Mouse (Mus musculus) A20 (cell line): ENCODE measurements around the gene Rab7b.

ENCODE experiments used
- DNase-seq: peaks from one replicate; pipeline ENCODE4 v3.0.0-alpha.2; 2011; ENCODE audit warnings: low read depth, low spot score

Gene Rab7b

DNA sequence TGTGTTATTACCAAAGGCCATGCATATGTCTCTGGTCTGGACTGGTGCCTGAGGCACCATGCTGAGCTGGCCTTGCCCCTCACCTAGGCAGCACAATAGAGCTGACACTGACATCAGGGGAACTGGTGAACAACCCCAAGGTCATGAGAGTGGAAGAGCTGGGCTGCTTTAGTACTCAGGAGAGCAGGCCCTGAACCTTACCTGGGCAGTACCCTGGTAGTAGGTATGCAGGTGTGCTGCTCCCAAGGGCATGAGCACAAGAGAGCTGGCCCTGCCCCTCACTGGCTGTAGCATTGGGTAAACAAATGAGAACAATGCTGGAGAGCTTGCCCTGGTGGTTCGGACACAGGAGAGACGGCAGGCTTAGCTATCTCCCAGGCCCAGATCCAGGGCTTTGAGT lies 6.8 kb downstream of the Rab7b start:
- DNase-seq = no peak

DNA sequence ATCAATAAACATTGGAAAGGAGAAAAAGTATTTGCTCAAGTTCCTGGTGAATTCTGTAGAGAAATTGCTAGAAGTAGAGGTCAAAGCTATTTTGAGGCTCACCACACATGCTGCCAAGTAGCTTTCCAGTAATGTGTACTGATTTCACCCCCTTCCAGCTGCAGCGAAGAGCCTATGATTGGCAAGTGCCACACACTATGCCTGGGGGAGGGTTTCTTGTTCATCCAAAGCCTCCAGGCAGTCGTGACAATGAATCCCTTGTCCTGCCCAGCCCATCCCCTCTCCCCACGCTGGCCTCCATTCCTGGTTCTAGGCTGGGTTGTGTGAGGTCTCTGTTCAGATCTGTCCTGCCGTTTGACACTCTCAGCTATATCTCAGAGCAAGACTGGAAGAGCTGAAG lies 7.8 kb downstream of the Rab7b start:
- no peak for DNase-seq

DNA sequence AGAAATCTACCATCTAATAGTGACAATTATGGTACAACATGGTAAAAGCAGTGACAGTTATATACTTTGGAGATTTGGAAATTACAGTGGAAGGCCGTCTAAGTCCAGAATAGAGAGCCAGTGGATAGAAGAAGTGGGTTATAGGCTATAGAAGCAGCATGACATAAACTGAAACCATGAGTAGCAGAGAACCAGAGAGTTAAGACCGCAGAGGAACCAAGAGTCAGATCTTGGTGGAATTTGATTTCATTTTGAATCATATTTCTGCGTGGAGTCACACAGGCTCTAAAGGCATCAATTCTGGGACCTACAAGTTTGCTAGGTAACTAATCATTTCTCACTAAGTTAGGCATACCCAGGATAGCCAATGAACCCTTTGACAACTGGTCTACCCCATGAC lies 10.3 kb downstream of the Rab7b start:
- peak; percentile 45 for DNase-seq

DNA sequence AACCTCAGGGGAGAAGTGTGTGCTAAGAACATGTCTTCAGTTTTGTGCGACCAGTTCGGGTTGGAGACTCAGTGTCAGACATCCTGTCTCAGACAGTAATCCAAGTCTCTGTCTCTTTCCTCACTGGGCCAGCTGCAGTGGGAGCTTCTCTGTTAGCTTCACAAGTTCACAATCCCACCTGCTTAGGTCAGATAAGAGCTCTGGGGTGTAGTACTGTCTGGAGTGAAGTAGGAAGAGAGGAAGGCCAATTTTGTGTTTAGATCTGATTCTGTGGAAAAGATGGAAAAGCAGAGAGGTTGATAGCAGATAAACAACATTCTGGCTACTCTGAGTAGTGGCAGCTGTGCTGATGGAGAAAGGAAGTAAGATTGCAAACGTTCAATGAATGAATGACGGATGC lies 11.1 kb downstream of the Rab7b start:
- no peak for DNase-seq

GRCm38 (mm10) chr1:131700447-131700846 lies 12.0 kb downstream of the Rab7b start:
- DNase-seq = no peak

- DNase-seq = peak; percentile 23
Observed at GRCm38 (mm10) chr1:131701391-131701790, 12.9 kb downstream of the Rab7b start.

- DNase-seq = peak; percentile 82
Observed at GRCm38 (mm10) chr1:131702094-131702766, 13.7 kb downstream of the Rab7b start.

DNA sequence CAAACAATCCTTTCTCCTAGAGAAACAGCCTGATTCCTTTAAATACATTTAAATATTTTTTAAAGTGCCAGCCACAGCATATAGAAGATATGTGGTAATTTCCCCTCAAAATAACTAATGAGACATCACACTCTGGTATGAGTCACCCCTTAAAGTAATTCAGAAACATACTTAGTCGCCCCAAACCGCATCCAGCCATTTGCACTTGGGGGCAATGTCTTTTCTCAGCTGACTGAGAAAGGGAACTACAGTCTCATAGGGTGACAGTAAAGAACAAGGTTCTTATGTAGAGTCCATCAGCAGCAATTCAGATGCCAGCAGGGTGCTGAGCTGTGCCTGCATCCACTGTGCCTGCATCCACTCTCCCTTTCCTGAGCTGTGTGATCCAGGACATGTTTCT lies 15.0 kb downstream of the Rab7b start:
- no peak for DNase-seq

GRCm38 (mm10) chr1:131708338-131708737 lies 19.8 kb downstream of the Rab7b start:
- DNase-seq = peak; percentile 64

DNA sequence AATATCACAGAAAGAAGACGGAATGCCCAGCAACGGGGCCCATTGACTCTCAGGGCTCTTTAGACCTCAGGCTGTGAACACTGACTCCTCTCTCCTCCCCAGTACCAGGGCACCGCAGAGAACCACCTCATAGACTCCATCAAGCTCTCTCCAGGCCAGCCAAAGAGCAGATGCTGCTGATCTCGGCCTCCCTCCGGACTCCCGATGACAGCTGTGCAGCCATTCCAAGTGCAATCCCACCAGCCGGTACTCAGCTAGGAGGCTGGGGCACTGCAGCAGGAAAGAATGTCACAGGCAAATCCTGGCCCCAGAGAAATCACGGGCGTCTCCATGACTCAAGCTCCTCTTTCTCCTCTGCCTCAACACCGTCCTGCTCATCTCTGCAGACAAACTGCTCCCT lies 23.0 kb downstream of the Rab7b start:
- no peak for DNase-seq

DNA sequence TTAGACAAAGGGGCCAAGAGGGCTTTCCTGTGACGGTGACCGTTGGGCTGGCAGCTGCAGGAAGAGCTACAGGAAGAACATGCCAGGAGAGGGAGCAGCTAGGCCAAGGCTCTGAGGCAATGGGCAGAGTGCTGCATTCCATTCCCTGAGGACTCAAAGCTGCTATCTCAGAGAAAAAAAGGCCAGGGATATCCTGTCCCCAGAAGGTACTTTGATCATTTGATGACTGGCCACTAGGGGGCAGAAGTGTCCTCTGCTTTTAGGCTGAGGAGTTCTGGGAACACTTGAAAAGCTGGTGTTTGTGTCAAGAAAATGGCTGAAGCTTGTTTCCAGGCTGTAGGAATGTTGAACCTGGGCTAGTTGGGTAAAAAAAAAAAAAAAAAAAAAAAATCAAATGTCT lies 23.9 kb downstream of the Rab7b start:
- peak; percentile 74 for DNase-seq

DNA sequence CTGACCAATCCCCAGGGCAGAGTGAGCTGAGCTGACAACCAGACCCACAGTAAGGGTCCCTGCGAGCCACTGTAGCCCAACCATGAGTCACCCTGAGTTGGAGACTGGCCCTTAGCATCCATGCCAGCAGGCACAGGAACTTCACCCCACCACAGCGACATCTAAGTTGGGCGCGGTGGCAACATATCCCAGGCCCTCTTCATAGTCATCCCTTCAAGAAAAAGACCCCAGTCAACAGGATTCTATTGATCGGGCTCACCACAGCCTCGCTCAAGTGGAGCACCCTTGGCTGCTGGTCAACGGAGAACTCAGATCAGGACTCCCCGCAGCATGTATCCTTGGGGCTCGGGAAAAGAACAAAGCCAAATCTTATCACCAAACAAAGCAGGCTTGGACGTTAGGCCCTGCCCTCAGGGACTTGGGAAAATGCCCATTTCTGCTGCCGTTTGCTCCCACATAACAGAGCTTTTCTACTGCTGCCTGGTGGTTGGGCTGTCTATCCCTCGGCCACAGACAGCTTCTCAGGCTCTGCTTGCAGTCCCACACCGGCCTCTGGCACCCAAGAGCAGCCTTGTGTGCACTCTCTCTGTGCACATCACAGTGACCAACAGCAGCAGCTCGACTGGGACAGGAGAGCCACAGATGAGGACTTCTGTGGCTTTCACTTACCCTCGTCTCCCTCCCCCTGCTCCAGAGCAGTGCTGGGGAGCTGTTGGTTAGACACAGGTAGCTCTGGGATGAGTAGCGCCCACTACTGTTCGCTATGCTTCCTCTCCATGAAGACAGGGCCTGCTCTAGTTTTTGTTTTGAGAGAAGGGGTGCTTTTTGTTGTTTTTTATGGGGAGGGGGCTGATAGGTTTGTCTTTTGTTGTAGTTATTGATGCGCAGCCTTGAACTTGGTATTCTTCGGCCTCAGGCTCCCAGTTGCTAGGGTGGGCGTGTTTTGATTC lies 26.2 kb downstream of the Rab7b start:
- DNase-seq = no peak

DNA sequence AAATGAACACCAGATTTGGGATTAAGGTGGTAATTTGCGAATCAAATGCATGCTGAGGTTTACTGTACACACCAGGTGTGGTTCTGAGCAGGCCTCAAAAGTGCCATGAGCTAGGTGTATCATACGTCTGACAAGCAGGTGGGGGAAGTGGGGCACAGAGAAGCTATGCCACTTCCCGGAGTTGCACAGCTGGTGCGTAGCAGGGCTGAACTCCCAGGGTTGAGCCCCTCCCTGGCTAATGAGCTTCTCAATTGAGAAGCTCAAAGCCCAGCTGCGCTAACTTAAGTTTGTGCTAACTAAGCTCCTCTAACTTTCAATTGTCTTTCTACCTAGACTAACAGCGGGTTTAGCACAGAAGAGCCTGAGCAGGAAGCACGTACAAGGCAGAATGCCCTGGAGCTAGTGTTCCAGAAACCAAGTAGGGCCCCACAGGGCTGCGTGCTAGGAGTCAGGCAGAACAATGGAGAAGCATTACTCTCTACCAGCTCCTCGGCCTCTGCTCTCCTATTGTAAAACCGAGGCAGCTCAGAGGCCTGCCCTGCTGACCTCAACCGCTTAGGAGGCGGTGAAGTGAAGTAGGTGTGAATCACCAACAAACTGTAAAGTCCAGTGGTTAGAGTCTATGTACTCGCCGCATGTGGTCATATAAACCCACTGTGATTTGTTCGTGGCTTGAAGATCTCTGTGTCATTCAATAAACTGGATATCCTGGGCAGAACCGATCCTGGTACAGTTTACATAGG lies 30.6 kb downstream of the Rab7b start:
- DNase-seq = peak; percentile 43

DNA sequence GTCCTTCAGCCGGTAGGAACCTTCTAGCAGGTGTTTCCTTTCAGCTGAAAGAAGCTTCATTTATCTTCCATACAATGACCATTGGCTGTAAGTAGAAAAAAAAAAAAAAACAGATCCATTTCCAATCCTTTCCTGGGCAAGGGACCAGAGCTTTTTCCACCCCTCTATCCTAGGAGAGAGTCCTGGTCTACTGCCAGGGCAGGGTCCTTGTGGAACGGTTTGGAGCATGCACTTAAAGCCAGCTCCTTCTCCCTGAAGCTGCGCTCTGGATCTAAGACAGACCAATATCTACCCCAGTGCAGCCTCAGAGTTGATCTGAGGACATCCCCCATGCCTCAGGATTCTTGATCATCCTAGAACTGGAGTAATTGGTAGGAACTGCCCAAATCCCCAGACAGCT lies 33.5 kb downstream of the Rab7b start:
- DNase-seq = no peak

- no peak for DNase-seq
Observed at GRCm38 (mm10) chr1:131723549-131723948, 35.1 kb downstream of the Rab7b start.

DNA sequence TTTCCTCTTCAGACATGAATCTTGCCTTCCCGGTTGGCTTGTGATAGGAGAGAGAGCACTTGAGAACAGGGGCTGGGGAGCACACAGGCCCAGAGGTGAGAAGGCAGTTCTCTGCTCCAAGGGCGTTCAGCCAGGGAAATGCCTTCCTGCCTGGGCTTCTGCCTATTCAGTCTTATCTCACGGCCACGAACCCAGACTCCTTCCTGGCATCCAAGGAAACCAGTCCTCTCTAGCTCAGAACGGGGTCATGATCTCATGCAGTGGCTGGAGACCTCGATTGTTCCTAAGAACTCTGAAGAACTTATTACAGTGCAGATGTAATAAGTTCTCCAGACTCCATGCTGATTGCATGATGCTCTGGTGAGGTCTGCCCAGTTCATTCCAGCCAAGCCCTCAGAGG lies 38.1 kb downstream of the Rab7b start:
- no peak for DNase-seq

DNA sequence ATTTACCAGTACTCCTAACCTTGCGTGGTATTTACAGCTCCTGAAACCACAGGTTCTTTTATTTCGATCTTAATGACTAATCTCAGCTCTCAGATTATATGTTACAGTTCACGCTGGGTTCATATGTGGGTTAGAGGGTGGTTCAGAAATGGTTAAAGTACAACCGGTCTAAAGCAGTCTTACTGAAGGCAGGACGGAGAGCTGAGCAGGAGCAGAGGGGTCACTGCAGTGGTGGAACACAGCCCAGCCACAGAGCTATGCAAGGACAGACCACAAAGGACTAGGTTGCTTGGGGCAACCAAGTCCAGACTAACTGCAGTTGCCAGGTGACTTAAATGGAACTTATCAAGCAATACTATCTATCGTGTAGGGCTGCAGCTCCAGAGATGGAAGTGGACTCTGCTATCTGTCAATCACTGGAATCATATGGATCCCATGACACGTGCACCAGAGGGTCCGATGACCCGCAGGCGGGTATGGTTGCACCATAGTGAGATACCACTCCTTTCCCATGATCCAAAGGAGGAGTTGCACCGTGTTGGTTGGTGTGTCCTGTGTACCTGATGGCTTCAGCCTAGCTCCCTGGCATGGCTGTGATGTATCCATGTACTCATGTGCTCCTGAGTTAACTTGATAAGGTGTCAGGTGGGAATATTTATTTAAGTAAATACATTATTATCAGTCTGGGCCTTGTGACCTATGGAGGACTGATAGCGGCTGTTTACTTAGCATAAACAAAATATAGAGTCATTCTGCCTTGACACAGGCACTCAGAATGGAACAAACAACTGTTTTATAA lies 42.3 kb downstream of the Rab7b start:
- DNase-seq = no peak

GRCm38 (mm10) chr1:131733474-131734180 lies 45.1 kb downstream of the Rab7b start:
- DNase-seq = no peak

DNA sequence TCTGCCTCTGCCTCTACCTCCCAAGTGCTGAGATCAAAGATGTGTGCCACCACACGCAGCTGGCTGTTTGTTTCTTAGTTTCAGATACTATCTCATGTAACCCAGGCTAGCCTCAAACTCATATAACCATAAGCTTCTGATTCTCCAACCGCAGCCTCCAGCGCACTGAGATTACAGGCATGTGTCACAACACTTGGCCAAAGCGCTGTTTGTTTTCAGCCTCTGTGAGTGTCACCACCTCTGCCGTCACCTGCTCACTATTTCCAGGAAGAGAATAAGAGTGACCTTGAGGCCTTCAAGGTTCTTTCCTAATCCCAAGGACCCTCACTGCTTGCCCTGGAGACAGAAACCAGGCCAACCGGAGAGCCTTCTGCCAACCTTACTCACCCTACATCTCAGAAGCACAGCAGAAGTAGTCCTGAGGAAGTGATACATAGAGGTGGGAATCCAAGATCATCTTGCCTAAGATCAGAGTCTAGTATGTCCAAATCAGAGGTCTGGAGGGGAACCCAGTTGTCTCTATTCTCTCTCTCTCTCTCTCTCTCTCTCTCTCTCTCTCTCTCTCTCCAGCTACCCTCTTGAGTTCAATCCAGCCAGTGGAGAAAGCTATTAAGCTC lies 46.3 kb downstream of the Rab7b start:
- no peak for DNase-seq

GRCm38 (mm10) chr1:131736494-131736893 lies 48.0 kb downstream of the Rab7b start:
- no peak for DNase-seq
